Mouse (Mus musculus): ENCODE data around the gene A030014E15Rik.
"Not testable (repeated sequence)": the region's sequence is repeated elsewhere in the genome, so short reads cannot be mapped to it uniquely, and the experiment has no call there.

The A030014E15Rik gene

DNA sequence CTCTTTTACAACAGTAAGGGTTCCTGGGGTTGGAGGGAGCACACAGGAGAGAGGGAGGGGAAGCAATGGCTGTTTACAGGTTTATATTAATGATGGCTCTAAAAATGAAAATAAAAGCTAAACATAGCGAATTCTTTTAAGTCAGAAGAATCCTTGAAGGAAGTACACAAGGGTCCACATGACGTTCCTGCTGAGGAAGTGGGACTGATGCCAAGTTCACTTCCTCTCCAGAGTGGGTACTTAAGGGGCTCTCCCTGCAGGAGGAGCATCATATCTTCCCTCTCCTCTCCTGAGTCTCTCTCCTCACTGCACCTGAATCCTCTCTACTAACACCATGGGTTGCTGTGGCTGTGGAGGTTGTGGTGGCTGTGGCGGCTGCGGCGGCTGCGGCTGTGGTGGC, at the start of gene A030014E15Rik:
Gene A030014E15Rik, plus strand, starts transcription at position 268 of the 400 bp plus-strand sequence.
- no peak for DNase-seq

GRCm38 (mm10) chr1:82879172-82879571, 45.5 kb upstream of the A030014E15Rik start:
- no peak for DNase-seq

- no peak for DNase-seq
These were observed 44.5 kb upstream of the A030014E15Rik start for GRCm38 (mm10) chr1:82880196-82880595.

DNA sequence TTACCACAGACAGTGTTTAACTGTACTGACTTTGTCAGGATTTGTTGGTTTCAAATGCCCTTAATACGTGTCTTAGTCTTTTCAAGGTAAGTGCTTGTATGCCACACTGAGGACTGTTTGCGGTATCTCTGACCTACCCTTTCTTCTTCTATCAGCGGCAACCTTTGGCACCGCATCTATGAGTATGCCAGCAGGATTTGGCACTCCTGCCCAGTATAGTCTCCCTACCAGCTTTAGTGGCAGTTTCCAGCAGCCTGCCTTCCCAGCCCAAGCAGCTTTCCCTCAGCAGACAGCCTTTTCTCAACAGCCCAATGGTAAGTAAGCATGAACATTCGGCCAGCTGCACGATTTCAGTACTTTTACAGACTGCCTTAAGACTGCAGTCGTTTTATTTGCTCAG, 31.4 kb upstream of the A030014E15Rik start:
- peak; percentile 58 to 69 for DNase-seq

GRCm38 (mm10) chr1:82900567-82900966, 24.1 kb upstream of the A030014E15Rik start:
- no peak for DNase-seq

DNA sequence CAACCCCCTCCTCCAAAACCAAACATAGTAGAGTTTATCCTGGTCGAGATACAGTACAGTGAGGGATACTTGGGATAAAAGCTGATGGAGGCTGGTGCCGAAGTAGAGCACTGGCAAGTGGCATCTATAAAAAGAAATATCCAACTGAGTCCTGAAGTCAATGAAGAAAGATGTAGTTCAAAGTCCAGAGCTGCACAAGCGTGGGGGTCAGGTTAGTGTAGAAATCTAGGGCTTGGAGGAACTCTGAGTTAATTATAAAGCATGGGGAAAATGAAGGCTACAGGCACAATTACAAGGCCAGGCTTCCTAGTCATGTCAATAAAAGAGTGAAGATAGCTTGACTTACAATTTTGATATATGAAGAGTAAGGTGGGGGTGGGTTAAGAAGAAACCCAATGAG, 23.5 kb upstream of the A030014E15Rik start:
- DNase-seq = no peak

DNA sequence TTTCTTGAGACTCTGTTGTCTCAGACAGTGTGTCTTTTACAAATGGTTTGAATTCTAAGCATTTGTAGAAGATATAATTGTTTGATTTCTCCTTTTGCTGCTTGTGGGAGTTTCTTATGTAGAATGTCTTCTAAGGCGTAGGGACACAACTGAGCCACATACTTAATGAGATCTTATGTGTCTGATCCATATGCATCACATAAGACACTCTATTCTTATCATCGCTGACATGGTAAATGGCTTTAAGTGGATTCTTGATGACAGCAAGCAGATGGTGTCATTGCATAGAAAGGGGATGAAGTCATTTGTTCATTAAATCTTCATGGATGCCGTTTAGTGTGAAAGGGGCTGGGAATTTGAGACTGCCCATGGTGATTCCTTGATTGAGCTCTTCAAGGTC, 18.8 kb upstream of the A030014E15Rik start:
- no peak for DNase-seq

DNA sequence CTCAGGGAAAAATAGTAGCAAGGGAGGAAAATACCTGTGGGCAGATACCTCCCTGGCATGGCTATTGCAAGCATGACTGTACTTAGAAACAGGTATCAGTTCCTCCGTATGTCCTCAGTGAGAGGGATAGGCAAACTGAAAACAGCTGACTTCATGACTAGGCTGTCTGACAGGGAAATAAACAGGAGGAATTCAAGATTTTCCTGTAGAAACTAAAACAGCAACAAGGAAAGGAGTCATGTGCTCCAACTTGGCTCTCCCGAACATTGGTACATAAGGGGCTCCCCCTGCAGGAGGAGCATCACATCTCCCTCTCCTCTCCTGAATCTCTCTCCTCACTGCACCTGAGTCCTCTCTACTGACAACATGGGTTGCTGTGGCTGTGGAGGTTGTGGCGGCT, 11.7 kb upstream of the A030014E15Rik start, which contains the start of gene A030005L19Rik:
Gene A030005L19Rik, plus strand, starts transcription at position 301 of the 400 bp plus-strand sequence.
- DNase-seq = no peak

DNA sequence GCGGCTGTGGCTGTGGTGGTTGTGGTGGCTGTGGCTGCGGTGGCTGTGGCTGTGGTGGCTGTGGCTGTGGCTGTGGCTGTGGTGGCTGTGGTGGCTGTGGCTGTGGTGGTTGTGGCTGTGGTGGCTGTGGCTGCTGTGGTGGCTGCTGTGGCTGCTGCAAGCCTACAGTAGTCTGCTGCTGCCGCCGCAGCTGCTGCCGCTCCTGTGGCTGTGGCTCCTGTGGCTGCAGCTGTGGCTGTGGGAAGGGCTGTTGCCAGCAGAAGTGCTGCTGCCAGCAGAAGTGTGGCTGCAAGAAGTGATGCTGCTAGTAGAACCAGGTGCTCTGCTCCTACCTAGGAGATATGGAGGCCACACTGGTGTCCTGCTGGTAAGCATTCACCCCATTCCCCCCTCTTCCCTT, 11.3 kb upstream of the A030014E15Rik start:
- DNase-seq = not testable (repeated sequence)

DNA sequence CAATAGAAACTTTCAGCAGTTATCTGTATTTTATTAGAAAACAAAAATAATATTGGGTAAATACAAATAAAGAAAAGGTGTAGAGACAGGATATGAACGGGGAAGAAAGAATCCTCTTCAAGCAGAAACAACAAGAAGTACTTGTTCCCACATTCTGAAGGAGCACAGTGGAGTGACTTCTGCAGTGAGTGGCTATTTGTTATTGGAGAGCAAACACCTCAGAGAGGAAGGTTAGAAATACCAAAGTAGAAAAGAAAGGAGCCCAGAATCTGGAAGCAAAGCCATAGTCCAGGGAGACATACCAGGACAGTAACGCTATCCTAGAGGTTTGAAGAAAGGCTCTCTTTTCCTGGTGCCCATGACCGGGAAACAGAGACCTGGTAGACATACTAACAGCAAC, 5.8 kb downstream of the A030014E15Rik start:
- not testable (repeated sequence) for DNase-seq

DNA sequence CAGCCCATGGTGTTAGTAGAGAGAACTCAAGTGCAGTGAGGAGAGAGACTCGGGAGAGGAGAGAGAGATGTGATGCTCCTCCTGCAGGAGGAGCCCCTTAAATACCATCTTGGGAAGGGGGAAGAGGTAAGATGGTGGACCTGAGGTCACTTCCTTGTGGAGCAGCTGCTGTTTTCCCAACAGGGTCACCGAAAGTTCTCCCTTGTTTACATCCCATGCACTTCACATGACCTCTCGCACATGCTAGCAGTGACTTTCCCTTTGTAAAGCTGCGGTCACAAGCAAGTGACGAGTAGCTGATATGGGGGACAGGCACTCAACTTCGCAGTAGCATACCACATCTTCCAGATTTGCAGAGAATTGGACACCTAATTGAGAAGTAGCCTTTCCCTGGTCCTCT, 6.6 kb downstream of the A030014E15Rik start, which contains the start of gene Gm6217:
Gene Gm6217, minus strand, starts transcription at position 74 of the 400 bp plus-strand sequence.
- DNase-seq = not testable (repeated sequence)

GRCm38 (mm10) chr1:82938666-82939065, 13.9 kb downstream of the A030014E15Rik start:
- no peak for DNase-seq

GRCm38 (mm10) chr1:82942505-82942904, 17.8 kb downstream of the A030014E15Rik start:
- DNase-seq = not testable (repeated sequence)

DNA sequence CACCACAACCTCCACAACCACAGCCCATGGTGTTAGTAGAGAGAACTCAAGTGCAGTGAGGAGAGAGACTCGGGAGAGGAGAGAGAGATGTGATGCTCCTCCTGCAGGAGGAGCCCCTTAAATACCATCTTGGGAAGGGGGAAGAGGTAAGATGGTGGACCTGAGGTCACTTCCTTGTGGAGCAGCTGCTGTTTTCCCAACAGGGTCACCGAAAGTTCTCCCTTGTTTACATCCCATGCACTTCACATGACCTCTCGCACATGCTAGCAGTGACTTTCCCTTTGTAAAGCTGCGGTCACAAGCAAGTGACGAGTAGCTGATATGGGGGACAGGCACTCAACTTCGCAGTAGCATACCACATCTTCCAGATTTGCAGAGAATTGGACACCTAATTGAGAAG, 18.6 kb downstream of the A030014E15Rik start, which contains the start of gene A030003K21Rik:
Gene A030003K21Rik, minus strand, starts transcription at position 94 of the 400 bp plus-strand sequence.
- not testable (repeated sequence) for DNase-seq

DNA sequence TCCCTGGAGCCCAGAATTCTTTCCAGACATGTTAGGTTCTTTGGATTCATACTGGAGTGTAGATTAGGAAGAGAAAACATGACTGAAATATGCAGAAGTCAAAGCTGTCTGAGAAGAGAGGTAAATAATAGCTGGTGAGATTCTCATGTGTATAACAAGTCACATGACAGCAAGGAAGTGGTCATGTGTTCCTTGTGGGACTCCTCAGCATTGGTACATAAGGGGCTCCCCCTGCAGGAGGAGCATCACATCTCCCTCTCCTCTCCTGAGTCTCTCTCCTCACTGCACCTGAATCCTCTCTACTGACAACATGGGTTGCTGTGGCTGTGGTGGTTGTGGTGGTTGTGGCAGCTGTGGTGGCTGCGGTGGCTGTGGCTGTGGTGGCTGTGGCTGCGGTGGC, 21.3 kb downstream of the A030014E15Rik start:
- not testable (repeated sequence) for DNase-seq

DNA sequence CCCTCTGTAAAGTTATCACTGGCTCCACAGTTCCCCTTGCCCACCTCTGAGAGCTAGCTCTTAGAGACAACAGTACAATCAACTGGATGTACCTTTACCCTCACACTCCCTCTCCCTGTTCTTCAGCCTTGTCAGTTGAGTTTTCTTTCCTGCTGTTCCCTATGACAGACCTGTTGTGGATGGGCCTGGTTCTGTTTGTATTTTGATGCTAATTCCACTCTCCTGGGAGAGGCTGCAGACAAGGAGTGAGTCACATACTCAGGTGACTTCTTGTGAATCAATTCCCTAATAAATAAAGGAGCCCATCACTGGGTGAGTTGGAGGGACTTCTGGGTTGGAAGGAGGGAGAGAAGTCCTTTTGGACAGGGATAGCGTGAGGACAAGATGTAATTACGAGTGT, 23.9 kb downstream of the A030014E15Rik start:
- no peak for DNase-seq

GRCm38 (mm10) chr1:82955913-82956312, 31.2 kb downstream of the A030014E15Rik start, which contains the start of gene Gm7544:
Gene Gm7544 (minus strand): TSS chr1:82956013.
- not testable (repeated sequence) for DNase-seq

DNA sequence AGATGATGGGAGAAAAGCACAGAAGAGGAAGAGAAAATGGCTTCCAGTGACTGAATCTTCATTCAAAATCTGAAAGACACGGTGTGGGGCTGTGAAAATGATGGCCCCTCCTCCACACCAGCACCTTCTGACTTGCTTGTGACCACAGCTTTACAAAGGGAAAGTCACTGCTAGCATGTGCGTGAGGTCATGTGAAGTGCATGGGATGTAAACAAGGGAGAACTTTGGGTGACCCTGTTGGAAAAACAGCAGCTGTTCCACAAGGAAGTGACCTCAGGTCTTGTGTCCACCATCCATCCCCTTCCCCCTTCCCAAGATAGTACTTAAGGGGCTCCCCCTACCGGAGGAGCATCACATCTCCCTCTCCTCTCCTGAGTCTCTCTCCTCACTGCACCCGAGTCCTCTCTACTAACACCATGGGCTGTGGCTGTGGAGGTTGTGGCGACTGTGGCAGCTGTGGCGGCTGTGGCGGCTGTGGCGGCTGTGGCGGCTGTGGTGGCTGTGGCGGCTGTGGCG, 35.2 kb downstream of the A030014E15Rik start, which contains the start of gene Gm47955:
Gene Gm47955, plus strand, starts transcription at position 417 of the 516 bp plus-strand sequence.
- no peak for DNase-seq

- no peak for DNase-seq
These were observed 41.7 kb downstream of the A030014E15Rik start for GRCm38 (mm10) chr1:82966413-82966812.

DNA sequence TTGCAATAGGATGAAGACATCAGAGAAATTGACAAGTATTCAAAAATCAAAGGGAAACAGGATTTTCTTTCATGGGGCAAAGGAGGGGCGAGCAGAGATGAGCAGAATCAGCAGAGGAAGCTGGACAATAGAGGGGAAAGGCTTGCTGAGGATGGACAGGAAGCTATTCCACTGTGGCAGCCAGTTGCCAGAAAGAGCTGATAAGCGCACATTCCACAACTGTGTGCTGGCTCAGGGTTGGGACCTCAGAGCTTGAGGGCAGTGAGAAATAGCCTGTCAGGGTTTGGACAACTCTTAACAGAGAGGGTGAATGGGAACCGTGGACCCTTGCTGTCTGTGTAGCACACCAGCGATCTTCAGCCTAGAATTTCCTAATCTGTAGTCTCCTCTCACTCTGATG, 47.3 kb downstream of the A030014E15Rik start:
- DNase-seq = no peak

DNA sequence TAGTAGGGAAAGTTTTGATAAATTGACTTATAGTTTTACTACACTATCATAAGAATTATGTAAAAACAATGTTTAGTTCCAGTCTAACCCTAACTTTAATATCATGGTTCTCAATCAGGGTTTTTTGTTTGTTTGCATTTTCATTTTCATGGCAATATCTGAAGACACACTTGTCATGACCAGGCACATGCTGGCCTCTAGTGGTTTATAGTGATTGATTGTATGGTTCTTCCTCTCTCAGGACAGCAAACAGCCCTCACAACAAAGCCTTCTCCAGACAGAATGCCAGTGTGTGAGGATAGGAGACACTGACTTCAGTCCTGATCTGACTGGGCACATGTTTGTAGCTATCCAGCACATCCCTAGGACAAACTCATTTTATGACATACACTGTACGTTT, 48.5 kb downstream of the A030014E15Rik start:
- peak in 1 of 2 experiments; percentile 7 for DNase-seq

GRCm38 (mm10) chr1:82973901-82974300, 49.2 kb downstream of the A030014E15Rik start:
- no peak for DNase-seq

DNA sequence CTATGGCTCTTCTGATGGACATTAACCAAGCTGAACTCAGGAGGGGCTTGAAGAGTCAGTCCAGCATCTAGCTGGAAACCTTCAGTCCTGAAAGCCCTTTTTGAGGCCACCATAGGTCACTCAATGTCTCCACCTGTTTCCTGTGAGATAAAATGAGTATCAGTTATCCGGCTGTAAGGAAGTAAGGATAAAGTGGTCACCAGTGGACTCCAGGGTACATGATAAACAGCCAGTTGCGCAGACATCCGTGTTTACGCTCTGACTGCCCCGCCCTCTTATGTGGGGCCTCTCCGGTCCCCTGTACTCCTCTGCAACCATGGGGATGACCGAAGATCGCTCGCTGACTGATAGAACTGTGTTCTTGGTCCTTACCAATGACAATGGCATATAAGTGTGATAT, 49.6 kb downstream of the A030014E15Rik start:
- no peak for DNase-seq
